Mouse (Mus musculus) ES-E14 (cell line): Measurements from ENCODE around the gene Cox4i2.

Experiments used
- CHD2 ChIP-seq: IDR thresholded peaks from 2 replicates; pipeline ENCODE4 v1.6.1; 2014; ENCODE audit warnings: mild to moderate bottlenecking, low read depth, low read length, inconsistent platforms
- MAFK ChIP-seq: IDR thresholded peaks from 2 replicates; pipeline ENCODE4 v1.6.1; 2014; ENCODE audit warnings: mild to moderate bottlenecking, low read depth, low read length, inconsistent platforms; ENCODE audit not compliant: insufficient read depth
- ZC3H11A ChIP-seq: IDR thresholded peaks from 2 replicates; pipeline ENCODE4 v1.6.1; 2012; ENCODE audit warnings: low read depth, mild to moderate bottlenecking, inconsistent platforms, low read length, borderline replicate concordance
- ZNF384 ChIP-seq: IDR thresholded peaks from 2 replicates; pipeline ENCODE4 v1.6.1; 2012; ENCODE audit warnings: low read depth, low read length, inconsistent platforms

GRCm38 (mm10) chr2:152724332-152724723, 29.6 kb upstream of the Cox4i2 start:
- TF ChIP-seq CHD2 (no peak), MAFK (no peak), ZC3H11A (no peak), ZNF384 (no peak)
